ENCODE assay signal across 12 mouse cellular contexts in the genomic region with DNA sequence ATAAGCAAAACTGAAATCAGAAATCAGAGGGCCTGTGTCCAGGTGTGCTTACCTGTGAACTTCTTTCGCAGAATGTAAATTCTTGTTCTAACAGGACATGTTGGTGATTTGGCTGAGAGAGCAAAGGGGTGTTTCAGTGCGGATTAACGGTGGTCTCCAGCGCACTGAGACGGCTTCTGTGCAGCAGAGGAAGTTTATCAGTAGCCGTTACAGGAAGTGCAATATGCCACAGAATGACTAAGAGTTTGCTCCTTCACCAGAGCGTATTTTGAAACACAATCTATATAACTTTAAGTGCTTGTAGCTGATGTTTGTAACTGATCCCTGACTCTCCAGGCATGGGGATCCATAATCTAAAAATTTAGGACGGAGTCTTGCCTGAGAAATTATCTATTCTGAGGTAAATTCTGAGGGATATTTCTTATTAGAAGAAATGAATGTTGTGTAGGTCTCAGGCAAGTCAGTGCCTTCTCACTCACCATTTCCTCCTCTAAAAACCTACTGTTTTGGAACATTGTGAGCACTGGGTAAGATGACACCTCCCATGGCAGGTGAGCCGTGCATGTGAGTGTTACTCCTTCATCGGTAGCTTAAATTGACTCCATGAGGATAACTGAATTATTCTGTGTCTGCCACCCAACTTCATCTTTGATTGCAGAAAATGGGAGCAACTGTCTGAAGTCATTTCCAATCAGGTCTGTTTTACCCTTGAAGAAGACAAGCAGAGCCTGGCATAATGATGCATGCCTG. TPM values are rescaled to one million over a fixed set of nuclear protein-coding genes. Genes with fewer than 3 reads are reported as not detected.
A peak's percentile ranks its signal among the peaks of the same experiment; 100 is the strongest.
DNase-seq lines count a peak whose midpoint lies in the region; ATAC-seq and TF ChIP-seq lines count a peak whose summit lies in the region.
"Had no signal": no experiment of that assay in that cellular context is flagged by ENCODE, and none has a peak within 500 bp of the region (broad histone marks: within the 10 kb centered on the region; RNA-seq: fewer than 3 reads in every experiment).

A gene (minus strand): TSS at position 203 of the 750 bp plus-strand sequence.

- TF ChIP-seq EP300 in MEL (IDR thresholded peaks at IDR 0.05; ENCODE audit: low read depth in 1 of 2, low read length in 2 of 2), result peak; percentile 95

- TF ChIP-seq CTCF in MEL (IDR thresholded peaks at IDR 0.05 in 2 of 3, conservative IDR thresholded peaks at IDR 0.05 in 1 of 3; ENCODE audit: control insufficient read depth in 1 of 3, insufficient read depth in 1 of 3, low read depth in 2 of 3, low read length in 3 of 3, poor library complexity in 1 of 3, severe bottlenecking in 1 of 3), result no peak
- no peak for TF ChIP-seq CTCF in forebrain, postnatal 0 days (IDR thresholded peaks at IDR 0.05; ENCODE audit: low read depth)

- ATAC-seq in kidney, embryonic 14.5 days (ENCODE audit: low FRiP score, low TSS enrichment), result no peak
- no peak for ATAC-seq in liver, embryonic 12.5 days
- ATAC-seq in forebrain, postnatal 0 days, result no peak
- ATAC-seq: midbrain, embryonic 15.5 days had no signal

- H3K9me3 ChIP-seq in kidney, embryonic 14.5 days (ENCODE audit: control insufficient read depth, low read length), result no peaks in the 10 kb centered on the region
- no peaks in the 10 kb centered on the region for H3K9me3 ChIP-seq in MEL (replicated peaks; ENCODE audit: insufficient read depth, low read length)
- H3K9me3 ChIP-seq in liver, embryonic 12.5 days (replicated peaks), result no peaks in the 10 kb centered on the region
- no peaks in the 10 kb centered on the region for H3K9me3 ChIP-seq in forebrain, postnatal 0 days (ENCODE audit: low read length)
- H3K9me3 ChIP-seq: G1E; midbrain, embryonic 15.5 days had no signal

- H3K4me2 ChIP-seq in kidney, embryonic 14.5 days (replicated peaks; ENCODE audit: low read depth, low read length), result no peak within 1 kb of the TSS
- peak within 1 kb of the TSS; percentile 57 for H3K4me2 ChIP-seq in liver, embryonic 12.5 days
- H3K4me2 ChIP-seq in forebrain, postnatal 0 days (ENCODE audit: low read depth), result no peak within 1 kb of the TSS
- H3K4me2 ChIP-seq: midbrain, embryonic 15.5 days had no signal

- no peak within 1 kb of the TSS for H3K9ac ChIP-seq in kidney, embryonic 14.5 days (ENCODE audit: low read depth, low read length)
- peak within 1 kb of the TSS; percentile 87 for H3K9ac ChIP-seq in MEL (ENCODE audit: control insufficient read depth, low read depth, low read length, poor library complexity, severe bottlenecking)
- peak within 1 kb of the TSS; percentile 48 for H3K9ac ChIP-seq in liver, embryonic 12.5 days
- no peak within 1 kb of the TSS for H3K9ac ChIP-seq in forebrain, postnatal 0 days
- H3K9ac ChIP-seq: midbrain, embryonic 15.5 days had no signal

- 44% methylated on average over 10 of the region's 10 CpGs for WGBS in kidney, embryonic 14.5 days
- 18% methylated on average over 10 of the region's 10 CpGs for WGBS in liver, embryonic 12.5 days (ENCODE audit: insufficient replicate concordance)
- WGBS in forebrain, postnatal 0 days, result 89% methylated on average over 10 of the region's 10 CpGs

- no peak within 1 kb of the TSS for H3K4me3 ChIP-seq in kidney, embryonic 14.5 days (ENCODE audit: low read length)
- peak within 1 kb of the TSS; percentile 66 to 85 for H3K4me3 ChIP-seq in MEL (ENCODE audit: control insufficient read depth in 1 of 2, insufficient read depth in 1 of 2, low read depth in 2 of 2, low read length in 2 of 2)
- H3K4me3 ChIP-seq in liver, embryonic 12.5 days, result peak within 1 kb of the TSS; percentile 42
- no peak within 1 kb of the TSS for H3K4me3 ChIP-seq in forebrain, postnatal 0 days (ENCODE audit: low read depth, low read length)
- H3K4me3 ChIP-seq: midbrain, embryonic 15.5 days had no signal

- TF ChIP-seq POLR2A in MEL (IDR thresholded peaks at IDR 0.05; ENCODE audit: control insufficient read depth in 1 of 2, insufficient read depth in 1 of 2, low read depth in 1 of 2, low read length in 2 of 2, poor library complexity in 1 of 2), result peak; percentile 41 to 98; a peak in 3 of 4 replicates

- H3K27ac ChIP-seq in kidney, embryonic 14.5 days (ENCODE audit: low read depth, low read length), result peak within 1 kb of the TSS; percentile 33; the same call in 1 of the 2 replicates
- H3K27ac ChIP-seq in MEL (ENCODE audit: control insufficient read depth, low read depth, low read length), result peak within 1 kb of the TSS; percentile 98
- H3K27ac ChIP-seq in liver, embryonic 12.5 days, result peak within 1 kb of the TSS; percentile 69
- no peak within 1 kb of the TSS for H3K27ac ChIP-seq in forebrain, postnatal 0 days (ENCODE audit: low read depth, low read length)
- H3K27ac ChIP-seq: midbrain, embryonic 15.5 days had no signal

- H3K27me3 ChIP-seq in kidney, embryonic 14.5 days (ENCODE audit: control insufficient read depth, insufficient read depth, low read length), result no peaks in the 10 kb centered on the region
- no peaks in the 10 kb centered on the region for H3K27me3 ChIP-seq in MEL (ENCODE audit: control insufficient read depth in 1 of 2, insufficient read depth in 2 of 2, low read length in 2 of 2)
- H3K27me3 ChIP-seq in liver, embryonic 12.5 days (replicated peaks), result no peaks in the 10 kb centered on the region
- H3K27me3 ChIP-seq in forebrain, postnatal 0 days (ENCODE audit: insufficient read depth, low read length), result no peaks in the 10 kb centered on the region
- H3K27me3 ChIP-seq: midbrain, embryonic 15.5 days had no signal

- H3K36me3 ChIP-seq in kidney, embryonic 14.5 days (ENCODE audit: control insufficient read depth, insufficient read depth, low read length), result no peaks in the 10 kb centered on the region
- peaks cover 0 to 68% of the 10 kb centered on the region in 2 experiments; a peak in 2 of 4 replicates for H3K36me3 ChIP-seq in MEL (ENCODE audit: control insufficient read depth in 1 of 2, insufficient read depth in 2 of 2, low read length in 2 of 2)
- H3K36me3 ChIP-seq in liver, embryonic 12.5 days, result peaks cover 4% of the 10 kb centered on the region; the same call in 1 of the 2 replicates
- no peaks in the 10 kb centered on the region for H3K36me3 ChIP-seq in forebrain, postnatal 0 days (ENCODE audit: insufficient read depth)
- H3K36me3 ChIP-seq: midbrain, embryonic 15.5 days had no signal

- H3K79me2 ChIP-seq in MEL (ENCODE audit: control insufficient read depth, insufficient read depth, low read length, poor library complexity), result peaks cover 27% of the 10 kb centered on the region

- no peak for TF ChIP-seq RAD21 in MEL (IDR thresholded peaks at IDR 0.05; ENCODE audit: low read depth, low read length)

- peaks cover 7% of the 10 kb centered on the region for H3K4me1 ChIP-seq in kidney, embryonic 14.5 days (ENCODE audit: control insufficient read depth, insufficient read depth, low read length)
- H3K4me1 ChIP-seq in MEL (ENCODE audit: control insufficient read depth in 1 of 2, insufficient read depth in 2 of 2, low read length in 2 of 2), result peaks cover 34 to 45% of the 10 kb centered on the region in 2 experiments
- H3K4me1 ChIP-seq in liver, embryonic 12.5 days, result peaks cover 52% of the 10 kb centered on the region
- no peaks in the 10 kb centered on the region for H3K4me1 ChIP-seq in forebrain, postnatal 0 days (ENCODE audit: insufficient read depth)
- H3K4me1 ChIP-seq: midbrain, embryonic 15.5 days had no signal

- DNase-seq in kidney, postnatal 14 days, result no peak
- peak; percentile 93 for DNase-seq in MEL (ENCODE audit: low read depth, low spot score)
- DNase-seq in spleen, postnatal 36 days (ENCODE audit: low spot score in 2 of 2), result peak; percentile 71 to 75
- no peak for DNase-seq in forebrain, postnatal 0 days
- DNase-seq in adrenal gland, adult 8-10 months, result no peak
- no peak for DNase-seq in retina, postnatal 1 day
- DNase-seq: cerebellum, adult 2 months; right cerebral cortex, postnatal 14 days had no signal

TF ChIP-seq in MEL, 35 proteins besides CTCF, POLR2A, EP300 and RAD21 (continues in another document):
- TF ChIP-seq ZKSCAN1 (IDR thresholded peaks at IDR 0.05; ENCODE audit: low read depth, low read length) (no peak), GATA1 (IDR thresholded peaks at IDR 0.05; ENCODE audit: low read depth, low read length) (peak; percentile 91), JUND (IDR thresholded peaks at IDR 0.05; ENCODE audit: low read depth, low read length) (peak; percentile 52; the same call in 1 of the 2 replicates), GABPA (IDR thresholded peaks at IDR 0.05; ENCODE audit: low read depth, low read length) (no peak), USF2 (IDR thresholded peaks at IDR 0.05; ENCODE audit: borderline replicate concordance in 1 of 2, insufficient read depth in 1 of 2, low read depth in 1 of 2, low read length in 2 of 2) (no peak), ELF1 (IDR thresholded peaks at IDR 0.05; ENCODE audit: low read depth, low read length) (peak; percentile 85), MAX (IDR thresholded peaks at IDR 0.05; ENCODE audit: low read length) (peak; percentile 63; the same call in 1 of the 2 replicates), HCFC1 (IDR thresholded peaks at IDR 0.05; ENCODE audit: low read depth, low read length) (peak; percentile 75), TAL1 (IDR thresholded peaks at IDR 0.05; ENCODE audit: low read length) (no peak), MYB (IDR thresholded peaks at IDR 0.05; ENCODE audit: low read depth, low read length) (peak; percentile 96), RCOR1 (IDR thresholded peaks at IDR 0.05; ENCODE audit: low read depth, low read length) (peak; percentile 61), NRF1 (IDR thresholded peaks at IDR 0.05; ENCODE audit: insufficient read depth, low read depth, low read length, poor library complexity, severe bottlenecking) (no peak), POLR2AphosphoS2 (IDR thresholded peaks at IDR 0.05; ENCODE audit: low read length) (peak; percentile 91; the same call in 1 of the 2 replicates), E2F4 (IDR thresholded peaks at IDR 0.05; ENCODE audit: borderline replicate concordance, low read depth, low read length) (no peak), SMC3 (IDR thresholded peaks at IDR 0.05; ENCODE audit: low read depth, low read length) (no peak), CHD2 (IDR thresholded peaks at IDR 0.05; ENCODE audit: low read length) (no peak), MEF2A (IDR thresholded peaks at IDR 0.05; ENCODE audit: extremely low read depth, insufficient replicate concordance, low read depth, low read length, poor library complexity, severe bottlenecking) (no peak)

RNA-seq across cellular contexts. Expression of the gene that starts here (rescaled TPM):
- polyA plus RNA-seq in kidney, embryonic 14.5 days (2014; fragmentation: Nextera tagmentation; extraction: Ambion mirVana), result 0.20 TPM in 2 replicates
- 8.1 and 13.0 TPM in 2 replicates for total RNA-seq in MEL (2012; rRNA removed)
- polyA plus RNA-seq in MEL (2012; ENCODE audit: insufficient read depth in 1 of 2, insufficient read length in 2 of 2, low read depth in 1 of 2, low replicate concordance in 2 of 2, missing spikeins in 1 of 2), result 10 to 100 TPM in 1 of 2 experiments, not detected in 1; 42.4 TPM
- polyA plus RNA-seq in liver, embryonic 12.5 days (2016; fragmentation: Nextera tagmentation; extraction: Ambion mirVana), result 4.3 and 4.6 TPM in 2 replicates
- total RNA-seq in forebrain, postnatal 0 days (2014; rRNA removed), result 0.23 and 0.24 TPM in 2 replicates
- polyA plus RNA-seq in forebrain, postnatal 0 days (2015; fragmentation: Nextera tagmentation; extraction: Ambion mirVana), result 0.38 and 0.40 TPM in 2 replicates
- 1 to 10 TPM in 3 of 4 experiments, under 1 TPM in 1; 0.94 to 5.3 (median 3.7) TPM for total RNA-seq in adrenal gland, adult 8-10 months (2022)
- polyA plus RNA-seq: midbrain, embryonic 15.5 days had no signal

Comparison
In these comparisons a context has a peak if more than half of its experiments do, and no peak if none do; other contexts are left out.
1. H3K4me3 ChIP-seq: peak in MEL (2 of 2) and liver, embryonic 12.5 days (single experiment); none in kidney, embryonic 14.5 days (single experiment) and forebrain, postnatal 0 days (single experiment).
2. H3K9ac ChIP-seq: peak in MEL (single experiment) and liver, embryonic 12.5 days (single experiment); none in kidney, embryonic 14.5 days (single experiment) and forebrain, postnatal 0 days (single experiment).
3. DNase-seq: peak in MEL (single experiment) and spleen, postnatal 36 days (2 of 2); none in kidney, postnatal 14 days (single experiment), forebrain, postnatal 0 days (single experiment), adrenal gland, adult 8-10 months (single experiment) and retina, postnatal 1 day (single experiment).